Mouse (Mus musculus) heart, adult 11 months (tissue): Measurements from ENCODE around the gene Crebl2.

Source experiments
- DNase-seq: peaks from one replicate; pipeline ENCODE4 v3.0.0; 2022

Crebl2 gene

GRCm38 (mm10) chr6:134822844-134823243 lies 7.1 kb upstream of the Crebl2 start:
- DNase-seq = peak; percentile 87

GRCm38 (mm10) chr6:134830776-134831175 lies 822 bp downstream of the Crebl2 start:
- DNase-seq = no peak

- peak; percentile 51 for DNase-seq
These were observed 4.8 kb downstream of the Crebl2 start for GRCm38 (mm10) chr6:134834585-134835251.

GRCm38 (mm10) chr6:134838111-134838510 lies 8.2 kb downstream of the Crebl2 start:
- no peak for DNase-seq

- DNase-seq = peak; percentile 70
These were observed 10.4 kb downstream of the Crebl2 start for GRCm38 (mm10) chr6:134840346-134840745.

GRCm38 (mm10) chr6:134845726-134846125 lies 15.8 kb downstream of the Crebl2 start:
- DNase-seq = no peak

GRCm38 (mm10) chr6:134846308-134846707 lies 16.4 kb downstream of the Crebl2 start:
- DNase-seq = peak; percentile 59

- peak; percentile 89 for DNase-seq
These were observed 17.6 kb downstream of the Crebl2 start for GRCm38 (mm10) chr6:134847550-134847949.

- DNase-seq = no peak
These were observed 18.4 kb downstream of the Crebl2 start for GRCm38 (mm10) chr6:134848197-134848890.

GRCm38 (mm10) chr6:134849461-134849860 lies 19.5 kb downstream of the Crebl2 start:
- DNase-seq = no peak

GRCm38 (mm10) chr6:134849985-134850384 lies 20.0 kb downstream of the Crebl2 start:
- peak; percentile 86 for DNase-seq

GRCm38 (mm10) chr6:134854782-134855181 lies 24.8 kb downstream of the Crebl2 start:
- no peak for DNase-seq

- DNase-seq = no peak
These were observed 26.0 kb downstream of the Crebl2 start for GRCm38 (mm10) chr6:134855926-134856325.

GRCm38 (mm10) chr6:134859021-134859420 lies 29.1 kb downstream of the Crebl2 start:
- DNase-seq = no peak

GRCm38 (mm10) chr6:134860275-134860674 lies 30.3 kb downstream of the Crebl2 start:
- no peak for DNase-seq

- no peak for DNase-seq
These were observed 31.4 kb downstream of the Crebl2 start for GRCm38 (mm10) chr6:134861386-134861785.

- DNase-seq = peak; percentile 90
These were observed 32.7 kb downstream of the Crebl2 start for GRCm38 (mm10) chr6:134862671-134863104.

- peak; percentile 97 for DNase-seq
These were observed 33.2 kb downstream of the Crebl2 start for GRCm38 (mm10) chr6:134863146-134863545.

- DNase-seq = peak; percentile 74
These were observed 36.2 kb downstream of the Crebl2 start for GRCm38 (mm10) chr6:134866113-134866512.

GRCm38 (mm10) chr6:134867325-134867724 lies 37.4 kb downstream of the Crebl2 start:
- DNase-seq = peak; percentile 58

- DNase-seq = no peak
These were observed 40.3 kb downstream of the Crebl2 start for GRCm38 (mm10) chr6:134870209-134870742.

- no peak for DNase-seq
These were observed 40.9 kb downstream of the Crebl2 start for GRCm38 (mm10) chr6:134870887-134871286.

- no peak for DNase-seq
These were observed 42.3 kb downstream of the Crebl2 start for GRCm38 (mm10) chr6:134872236-134872635.

GRCm38 (mm10) chr6:134873018-134873417 lies 43.1 kb downstream of the Crebl2 start:
- DNase-seq = no peak
